Mouse (Mus musculus) midbrain, embryonic 16.5 days (tissue): Measurements from ENCODE around the gene Mosmo. TPM values are rescaled to one million over a fixed set of nuclear protein-coding genes. Genes with fewer than 3 reads are reported as not detected.
A peak's percentile ranks its signal among the peaks of the same experiment; 100 is the strongest.

Experiments used
- ATAC-seq: fragments of 200-750 bp; cut with Nextera tagmentation; 2 replicates; pipeline ENCODE4 v1.8.0; 2017; ENCODE audit warnings: moderate TSS enrichment
- H3K27ac ChIP-seq: fragments of 300-500 bp; sonication (generic); 2 replicates; pipeline ENCODE4 v1.5.1; 2014; ENCODE audit warnings: mild to moderate bottlenecking, low read length, mixed read lengths
- H3K27me3 ChIP-seq: fragments of 300-500 bp; sonication (generic); 2 replicates; pipeline ENCODE4 v1.6.1; 2014; ENCODE audit warnings: low read depth, low read length, mixed read lengths; ENCODE audit not compliant: control insufficient read depth, insufficient read depth
- H3K36me3 ChIP-seq: fragments of 300-500 bp; sonication (generic); 2 replicates; pipeline ENCODE4 v1.6.1; 2014; ENCODE audit warnings: mild to moderate bottlenecking, low read length, moderate library complexity, mixed read lengths; ENCODE audit not compliant: control insufficient read depth, insufficient read depth
- H3K4me1 ChIP-seq: fragments of 300-500 bp; sonication (generic); 2 replicates; pipeline ENCODE4 v1.6.1; 2014; ENCODE audit warnings: mild to moderate bottlenecking, low read length, mixed read lengths; ENCODE audit not compliant: control insufficient read depth, insufficient read depth
- H3K4me2 ChIP-seq: fragments of 300-500 bp; sonication (generic); 2 replicates; pipeline ENCODE4 v1.6.1; 2014; ENCODE audit warnings: mild to moderate bottlenecking, low read length, mixed read lengths
- H3K4me3 ChIP-seq: fragments of 300-500 bp; sonication (generic); 2 replicates; pipeline ENCODE4 v1.5.1; 2014; ENCODE audit warnings: low read depth, mild to moderate bottlenecking, low read length, moderate library complexity, mixed read lengths
- H3K9ac ChIP-seq: fragments of 300-500 bp; sonication (generic); 2 replicates; pipeline ENCODE4 v1.6.1; 2014; ENCODE audit warnings: low read depth, low read length, mixed read lengths
- H3K9me3 ChIP-seq: fragments of 300-500 bp; sonication (generic); replicated peaks from 2 replicates; pipeline ENCODE4 v1.6.1; 2014; ENCODE audit warnings: mild to moderate bottlenecking, low read length, mixed read lengths; ENCODE audit not compliant: control insufficient read depth, poor library complexity, severe bottlenecking
- WGBS: fragments of 180-500 bp; shearing (Covaris S2); extraction: QIAGEN DNeasy Blood & Tissue Kit; methylation state at CpG from one replicate; pipeline ENCODE4 v1.1.7; 2014; 5-methylcytosine and 5-hydroxymethylcytosine counted together
- polyA plus RNA-seq: library from polyadenylated mRNA; unstranded; fragments of >200 nt; fragmentation: Nextera tagmentation; extraction: Ambion mirVana; gene quantifications from 2 replicates; pipeline ENCODE4 v1.2.1, GENCODE M21; 2015

The Mosmo gene
- polyA plus RNA-seq, 1 experiment from 2014 or later: 11.7 TPM

- Histone ChIP-seq H3K4me1 (peaks cover 23% of the 10 kb centered on the region), H3K27me3 (no peaks in the 10 kb centered on the region), H3K9me3 (no peaks in the 10 kb centered on the region), H3K4me3 (no peak overlapping the region), H3K4me2 (no peak overlapping the region), H3K9ac (no peak overlapping the region), H3K36me3 (no peaks in the 10 kb centered on the region), H3K27ac (no peak overlapping the region)
- 91% methylated on average over 8 of the region's 8 CpGs for WGBS
- ATAC-seq: no peak
Measured at GRCm38 (mm10) chr7:120721456-120721855, 44.0 kb downstream of the Mosmo start.

GRCm38 (mm10) chr7:120722063-120722462, 44.6 kb downstream of the Mosmo start:
- WGBS: 94% methylated on average over 4 of the region's 4 CpGs
- H3K36me3 ChIP-seq: no peaks in the 10 kb centered on the region
- ATAC-seq: no peak
- peak overlapping the region; percentile 20; the same call in 1 of the 2 replicates for H3K27ac ChIP-seq
- H3K4me2 ChIP-seq: no peak overlapping the region
- H3K9me3 ChIP-seq: no peaks in the 10 kb centered on the region
- peaks cover 23% of the 10 kb centered on the region for H3K4me1 ChIP-seq
- H3K27me3 ChIP-seq: no peaks in the 10 kb centered on the region
- H3K9ac ChIP-seq: no peak overlapping the region
- no peak overlapping the region for H3K4me3 ChIP-seq

- no peaks in the 10 kb centered on the region for H3K9me3 ChIP-seq
- peaks cover 23% of the 10 kb centered on the region for H3K4me1 ChIP-seq
- H3K27me3 ChIP-seq: no peaks in the 10 kb centered on the region
- H3K36me3 ChIP-seq: no peaks in the 10 kb centered on the region
- peak overlapping the region; percentile 87 for H3K27ac ChIP-seq
- H3K9ac ChIP-seq: peak overlapping the region; percentile 39; the same call in 1 of the 2 replicates
- H3K4me2 ChIP-seq: peak overlapping the region; percentile 26; the same call in 1 of the 2 replicates
- H3K4me3 ChIP-seq: no peak overlapping the region
- 26% methylated on average over 8 of the region's 8 CpGs for WGBS
- peak; percentile 83 for ATAC-seq
Measured at GRCm38 (mm10) chr7:120722839-120723278, 45.4 kb downstream of the Mosmo start.

- H3K9me3 ChIP-seq: no peaks in the 10 kb centered on the region
- H3K36me3 ChIP-seq: peaks cover 6% of the 10 kb centered on the region; the same call in 1 of the 2 replicates
- H3K4me3 ChIP-seq: no peak overlapping the region
- ATAC-seq: no peak
- no peak overlapping the region for H3K4me2 ChIP-seq
- peaks cover 20% of the 10 kb centered on the region for H3K4me1 ChIP-seq
- WGBS: 90% methylated on average over 3 of the region's 3 CpGs
- no peak overlapping the region for H3K27ac ChIP-seq
- H3K27me3 ChIP-seq: no peaks in the 10 kb centered on the region
- H3K9ac ChIP-seq: no peak overlapping the region
Measured at GRCm38 (mm10) chr7:120727581-120727980, 50.2 kb downstream of the Mosmo start.

- 90% methylated on average over 5 of the region's 5 CpGs for WGBS
- no peaks in the 10 kb centered on the region for H3K9me3 ChIP-seq
- 0 out of 2 replicates have a peak, but pooled peaks cover 4% of the 10 kb centered on the region for H3K4me1 ChIP-seq
- no peak overlapping the region for H3K27ac ChIP-seq
- no peak overlapping the region for H3K4me3 ChIP-seq
- ATAC-seq: no peak
- H3K4me2 ChIP-seq: no peak overlapping the region
- H3K27me3 ChIP-seq: no peaks in the 10 kb centered on the region
- H3K9ac ChIP-seq: no peak overlapping the region
- H3K36me3 ChIP-seq: peaks cover 6% of the 10 kb centered on the region; the same call in 1 of the 2 replicates
Measured at GRCm38 (mm10) chr7:120729635-120730034, 52.2 kb downstream of the Mosmo start.

GRCm38 (mm10) chr7:120732906-120733305, 55.5 kb downstream of the Mosmo start:
- H3K4me1 ChIP-seq: no peaks in the 10 kb centered on the region
- no peaks in the 10 kb centered on the region for H3K27me3 ChIP-seq
- no peak overlapping the region for H3K4me2 ChIP-seq
- H3K9ac ChIP-seq: no peak overlapping the region
- no peak overlapping the region for H3K27ac ChIP-seq
- peaks cover 6% of the 10 kb centered on the region; the same call in 1 of the 2 replicates for H3K36me3 ChIP-seq
- ATAC-seq: no peak
- no peaks in the 10 kb centered on the region for H3K9me3 ChIP-seq
- H3K4me3 ChIP-seq: no peak overlapping the region
- 78% methylated on average over 7 of the region's 7 CpGs for WGBS

GRCm38 (mm10) chr7:120739018-120739417, 61.6 kb downstream of the Mosmo start, which contains the start of gene Vwa3a:
Gene Vwa3a (plus strand): TSS chr7:120739318.
- Histone ChIP-seq H3K4me3 (no peak within 1 kb of the TSS), H3K4me2 (no peak within 1 kb of the TSS; the same call in 1 of the 2 replicates), H3K9me3 (no peaks in the 10 kb centered on the region), H3K27me3 (no peaks in the 10 kb centered on the region), H3K36me3 (no peaks in the 10 kb centered on the region), H3K27ac (no peak within 1 kb of the TSS), H3K4me1 (peaks cover 3% of the 10 kb centered on the region; the same call in 1 of the 2 replicates), H3K9ac (no peak within 1 kb of the TSS)
- no peak for ATAC-seq
- WGBS: 80% methylated on average over 6 of the region's 6 CpGs

GRCm38 (mm10) chr7:120739558-120740101, 62.2 kb downstream of the Mosmo start:
- WGBS: 8% methylated on average over 5 of the region's 5 CpGs

More at GRCm38 (mm10) chr7:120739558-120740101, 62.2 kb downstream of the Mosmo start:
- Histone ChIP-seq H3K4me3 (no peak overlapping the region), H3K9me3 (no peaks in the 10 kb centered on the region), H3K27me3 (no peaks in the 10 kb centered on the region), H3K4me2 (no peak overlapping the region; the same call in 1 of the 2 replicates), H3K9ac (no peak overlapping the region), H3K27ac (no peak overlapping the region), H3K4me1 (peaks cover 3% of the 10 kb centered on the region; the same call in 1 of the 2 replicates), H3K36me3 (no peaks in the 10 kb centered on the region)
- peak; percentile 65; the same call in 1 of the 2 replicates for ATAC-seq
